Mouse (Mus musculus) macrophage (primary cell): ENCODE results near the gene Rab11fip3. TPM values are rescaled to one million over a fixed set of nuclear protein-coding genes. Genes with fewer than 3 reads are reported as not detected.
A peak's percentile ranks its signal among the peaks of the same experiment; 100 is the strongest.
"Not testable (repeated sequence)": the region's sequence is repeated elsewhere in the genome, so short reads cannot be mapped to it uniquely, and the experiment has no call there.

Source experiments
- H3K27ac ChIP-seq: fragments of 350-480 bp; formaldehyde crosslinking; 2 replicates; pipeline ENCODE4 v1.9.0; 2021
- H3K36me3 ChIP-seq: fragments of 350-480 bp; formaldehyde crosslinking; 2 replicates; pipeline ENCODE4 v1.9.0; 2021; ENCODE audit errors: inconsistent target
- H3K4me3 ChIP-seq: fragments of 350-480 bp; formaldehyde crosslinking; 2 replicates; pipeline ENCODE4 v1.9.0; 2021; ENCODE audit errors: inconsistent target
- H3K79me2 ChIP-seq: fragments of 350-480 bp; formaldehyde crosslinking; 2 replicates; pipeline ENCODE4 v1.9.0; 2021; ENCODE audit errors: inconsistent target
- WGBS: methylation state at CpG from one replicate; pipeline ENCODE4 v1.1.7; 2026; ENCODE audit warnings: inconsistent platforms; ENCODE audit not compliant: missing documents; 5-methylcytosine and 5-hydroxymethylcytosine counted together
- polyA plus RNA-seq: library from polyadenylated mRNA; stranded (reverse); fragments of 250-400 nt; gene quantifications from 3 replicates; pipeline ENCODE4 v1.2.4, GENCODE M21; 2018; ENCODE audit warnings: inconsistent platforms
- total RNA-seq, 78 experiments: library from RNA; depleted of rRNA; stranded (reverse); fragments of 250-400 nt; gene quantifications; 1 replicate in 9 of 78; 2 replicates in 24 of 78; 3 replicates in 43 of 78; 4 replicates in 2 of 78; pipeline ENCODE4 v1.2.4; 2018; ENCODE audit warnings: inconsistent platforms in 56 of 78

Rab11fip3 gene
- total RNA-seq (2018; cell fraction: chromatin; rRNA removed) = 10 to 100 TPM in 25 of 26 experiments, 1 to 10 TPM in 1; 7.4 to 53.6 (median 31.6) TPM
- 1 to 10 TPM; 2.7 to 8.7 (median 5.5) TPM for total RNA-seq (2018; cell fraction: cytosol; rRNA removed)
- total RNA-seq (2018; cell fraction: nucleus; rRNA removed) = 10 to 100 TPM in 20 of 26 experiments, 1 to 10 TPM in 6; 5.8 to 36.8 (median 15.2) TPM
- polyA plus RNA-seq = 5.3 to 7.6 TPM (median 6.3 TPM) in 3 replicates

DNA sequence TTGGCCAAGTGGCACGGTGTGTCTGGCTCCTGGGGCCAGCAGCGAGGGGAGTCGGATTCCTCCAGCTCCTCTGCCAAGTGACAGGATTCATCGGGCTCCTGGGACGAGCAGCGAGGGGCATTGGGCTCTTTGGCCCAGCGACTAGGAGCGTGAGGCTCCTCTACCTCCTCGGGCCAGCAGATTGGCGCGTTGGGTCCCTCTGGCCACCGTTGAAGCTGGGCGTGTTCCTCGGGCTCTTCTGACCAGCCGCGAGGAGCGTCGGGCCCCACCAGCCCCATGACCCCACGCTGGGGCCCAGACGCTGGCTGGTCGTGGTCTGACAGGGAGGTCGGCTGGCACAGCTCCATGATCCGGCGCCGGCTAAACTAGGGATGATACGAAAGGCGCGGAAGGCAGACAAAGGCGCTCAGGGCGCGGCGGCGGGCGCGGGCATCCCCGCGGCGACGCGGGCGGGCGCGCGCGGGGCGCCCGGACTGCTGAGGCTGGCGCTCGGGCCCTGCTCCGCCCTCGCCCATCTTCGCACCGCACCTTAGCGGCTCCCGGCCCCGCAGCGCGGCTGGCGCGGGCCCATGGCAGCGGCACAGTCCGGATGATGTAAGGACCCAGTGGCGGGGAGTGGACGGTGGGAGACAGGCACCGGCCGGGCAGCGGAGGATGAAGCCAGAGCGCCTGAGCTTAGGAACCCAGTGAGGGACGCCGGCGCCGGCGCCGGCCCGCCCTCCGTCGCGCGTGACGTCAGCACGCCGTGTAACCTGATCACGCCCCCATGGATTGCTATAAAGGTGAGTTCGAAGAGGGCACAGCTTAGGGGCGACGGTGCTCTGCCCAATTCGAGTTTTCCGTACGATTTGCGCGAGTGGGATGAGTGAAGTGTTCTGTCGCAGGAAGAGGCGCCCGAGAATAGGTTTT lies at the start of gene Rab11fip3:
Gene Rab11fip3 (minus strand): TSS at position 725 of the 909 bp plus-strand sequence.
- WGBS = under 1% methylated on average over 94 of the region's 94 CpGs
- Histone ChIP-seq H3K79me2 (no peaks in the 10 kb centered on the region), H3K27ac (no peak within 1 kb of the TSS), H3K36me3 (no peaks in the 10 kb centered on the region), H3K4me3 (peak within 1 kb of the TSS; percentile 39)

DNA sequence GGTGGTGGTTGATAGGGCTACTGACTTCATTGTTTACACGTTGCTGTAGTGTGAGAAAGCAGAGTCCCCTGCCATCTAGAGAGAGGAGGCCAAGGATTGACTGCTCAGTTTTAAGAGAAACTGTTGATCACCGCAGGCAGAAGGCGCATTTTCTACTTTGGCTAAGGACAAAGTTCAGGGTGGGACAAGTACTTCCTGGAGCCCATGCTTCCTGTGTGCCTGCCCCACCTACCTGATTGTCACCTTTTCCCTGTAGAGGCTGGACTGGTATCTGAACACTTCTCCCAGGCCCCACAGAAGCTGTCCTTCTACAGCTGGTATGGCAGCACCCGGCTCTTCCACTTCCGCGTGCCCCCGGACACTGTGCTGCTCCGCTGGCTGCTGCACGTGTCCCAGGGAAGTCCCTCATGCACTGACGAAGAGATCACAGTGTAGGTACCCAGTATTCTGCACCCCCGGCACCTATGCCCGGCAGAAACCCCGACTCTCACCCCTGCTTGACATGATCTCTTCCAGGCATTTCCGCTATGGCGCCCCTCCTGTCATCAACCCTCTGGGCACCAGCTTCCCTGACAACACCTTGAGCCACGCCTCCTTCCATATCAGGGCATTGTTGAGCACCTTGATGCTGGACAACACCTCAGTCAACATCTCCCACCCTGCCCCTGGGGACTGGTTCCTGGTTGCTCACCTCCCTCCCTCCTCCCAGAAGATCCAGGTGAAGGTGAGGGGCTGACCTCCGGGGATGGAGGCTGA lies 47.3 kb upstream of the Rab11fip3 start:
- H3K4me3 ChIP-seq = no peak overlapping the region
- H3K36me3 ChIP-seq = peaks cover 32% of the 10 kb centered on the region
- WGBS = 89% methylated on average over 17 of the region's 17 CpGs
- no peaks in the 10 kb centered on the region; the same call in 1 of the 2 replicates for H3K79me2 ChIP-seq
- no peak overlapping the region for H3K27ac ChIP-seq

DNA sequence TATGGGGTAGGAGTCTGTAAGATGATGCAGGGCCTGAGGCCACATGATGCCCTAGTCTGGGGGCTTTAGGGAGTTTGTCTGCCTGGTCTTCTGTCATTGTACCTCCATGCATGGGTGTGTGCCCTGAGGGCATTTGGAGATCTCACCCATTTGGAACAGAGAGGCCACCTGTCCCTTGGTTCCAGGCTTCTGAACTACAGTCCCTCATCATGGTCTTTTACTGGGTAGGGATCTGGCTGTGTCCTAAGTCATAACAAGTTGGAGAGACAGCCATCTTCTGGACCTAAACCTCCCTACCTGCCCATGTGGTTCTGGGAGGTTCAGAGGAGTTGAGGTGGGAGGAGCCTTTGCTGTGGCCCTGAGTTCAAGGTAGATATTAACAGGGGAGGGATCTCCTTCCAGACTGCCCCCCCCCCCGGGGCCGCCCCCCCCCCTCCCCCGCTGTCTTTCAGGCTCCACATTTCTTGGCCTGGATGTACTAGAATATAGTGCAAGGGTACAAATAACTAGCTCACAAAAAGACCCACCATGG lies 46.7 kb upstream of the Rab11fip3 start:
- Histone ChIP-seq H3K27ac (no peak overlapping the region), H3K36me3 (peaks cover 27% of the 10 kb centered on the region), H3K79me2 (no peaks in the 10 kb centered on the region; the same call in 1 of the 2 replicates), H3K4me3 (no peak overlapping the region)
- WGBS = no CpG with 5 or more reads among the region's 3 CpGs

DNA sequence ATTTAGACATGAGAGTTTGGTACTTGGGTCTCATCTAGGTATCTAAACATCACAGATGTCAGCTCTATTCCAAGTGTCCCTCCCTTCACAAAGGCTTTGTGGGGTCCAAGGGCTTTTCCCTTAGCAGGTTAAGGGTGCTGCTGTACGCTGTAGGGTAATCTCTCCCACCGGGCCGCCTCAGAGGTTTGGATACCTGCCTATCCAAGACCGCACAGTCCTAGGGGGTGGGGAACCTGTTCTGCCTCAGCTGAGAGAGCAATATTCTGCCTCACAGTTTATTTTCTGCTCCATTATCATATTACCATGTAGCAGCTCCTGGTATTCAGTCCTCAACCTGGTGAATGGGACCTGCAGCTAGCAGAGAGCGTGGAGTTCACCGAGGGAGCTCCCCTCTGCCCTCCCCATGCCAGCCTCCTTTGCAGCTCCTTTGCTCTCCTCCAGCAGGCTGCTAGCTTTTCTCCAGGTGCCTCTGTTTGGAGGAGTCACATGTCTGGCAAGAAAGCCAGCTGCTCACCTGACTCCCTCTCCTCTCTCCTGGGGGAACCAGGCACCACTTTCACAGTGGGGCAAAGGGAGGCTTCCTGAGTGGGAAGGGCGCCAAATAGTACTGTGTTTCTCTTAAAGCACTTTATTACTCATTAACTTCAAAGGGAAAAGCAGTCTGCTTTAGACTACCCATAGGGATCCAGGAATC lies 46.0 kb upstream of the Rab11fip3 start:
- 93% methylated on average over 7 of the region's 7 CpGs for WGBS

DNA sequence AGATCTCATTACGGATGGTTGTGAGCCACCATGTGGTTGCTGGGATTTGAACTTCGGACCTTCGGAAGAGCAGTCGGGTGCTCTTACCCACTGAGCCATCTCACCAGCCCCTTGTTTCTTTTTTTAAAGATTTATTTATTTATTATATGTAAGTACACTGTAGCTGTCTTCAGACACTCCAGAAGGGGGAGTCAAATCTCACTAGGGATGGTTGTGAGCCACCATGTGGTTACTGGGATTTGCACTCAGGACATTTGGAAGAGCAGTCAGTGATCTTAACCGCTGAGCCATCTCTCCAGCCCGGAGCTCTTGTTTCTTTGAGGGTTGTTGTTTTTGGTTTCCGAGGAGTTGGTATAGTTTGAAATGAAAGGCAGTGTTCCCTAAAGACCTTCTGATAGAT lies 45.1 kb upstream of the Rab11fip3 start:
- not testable (repeated sequence) for H3K79me2 ChIP-seq, H3K27ac ChIP-seq, H3K4me3 ChIP-seq
- H3K36me3 ChIP-seq = peaks cover 27% of the 10 kb centered on the region
- 81% methylated on average over 7 of the region's 7 CpGs for WGBS

More for the DNA sequence above, 46.0 kb upstream of the Rab11fip3 start:
- Histone ChIP-seq H3K27ac (no peak overlapping the region), H3K79me2 (no peaks in the 10 kb centered on the region; the same call in 1 of the 2 replicates), H3K4me3 (no peak overlapping the region), H3K36me3 (peaks cover 27% of the 10 kb centered on the region)

DNA sequence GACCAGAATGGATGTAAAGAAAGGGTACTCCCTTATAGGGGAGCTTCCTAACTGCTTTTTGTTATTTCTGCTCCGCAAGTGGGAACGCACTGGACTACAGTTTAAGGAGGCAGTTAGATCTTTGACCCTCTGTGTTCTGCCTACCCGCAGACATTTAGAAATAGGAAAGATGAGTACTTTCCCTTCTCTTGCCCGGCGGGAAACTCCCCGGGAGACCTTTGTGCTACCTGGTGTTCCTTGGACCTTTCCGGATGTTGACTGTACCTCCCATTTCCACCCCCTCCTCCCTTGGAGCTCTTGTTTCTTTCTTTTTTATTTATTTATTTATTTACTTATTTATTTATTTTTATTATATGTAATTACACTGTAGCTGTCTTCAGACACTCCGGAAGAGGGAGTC lies 44.7 kb upstream of the Rab11fip3 start:
- Histone ChIP-seq H3K36me3 (peaks cover 23% of the 10 kb centered on the region), H3K4me3 (peak overlapping the region; percentile 64), H3K27ac (peak overlapping the region; percentile 22), H3K79me2 (no peaks in the 10 kb centered on the region; the same call in 1 of the 2 replicates)
- 38% methylated on average over 8 of the region's 8 CpGs for WGBS

DNA sequence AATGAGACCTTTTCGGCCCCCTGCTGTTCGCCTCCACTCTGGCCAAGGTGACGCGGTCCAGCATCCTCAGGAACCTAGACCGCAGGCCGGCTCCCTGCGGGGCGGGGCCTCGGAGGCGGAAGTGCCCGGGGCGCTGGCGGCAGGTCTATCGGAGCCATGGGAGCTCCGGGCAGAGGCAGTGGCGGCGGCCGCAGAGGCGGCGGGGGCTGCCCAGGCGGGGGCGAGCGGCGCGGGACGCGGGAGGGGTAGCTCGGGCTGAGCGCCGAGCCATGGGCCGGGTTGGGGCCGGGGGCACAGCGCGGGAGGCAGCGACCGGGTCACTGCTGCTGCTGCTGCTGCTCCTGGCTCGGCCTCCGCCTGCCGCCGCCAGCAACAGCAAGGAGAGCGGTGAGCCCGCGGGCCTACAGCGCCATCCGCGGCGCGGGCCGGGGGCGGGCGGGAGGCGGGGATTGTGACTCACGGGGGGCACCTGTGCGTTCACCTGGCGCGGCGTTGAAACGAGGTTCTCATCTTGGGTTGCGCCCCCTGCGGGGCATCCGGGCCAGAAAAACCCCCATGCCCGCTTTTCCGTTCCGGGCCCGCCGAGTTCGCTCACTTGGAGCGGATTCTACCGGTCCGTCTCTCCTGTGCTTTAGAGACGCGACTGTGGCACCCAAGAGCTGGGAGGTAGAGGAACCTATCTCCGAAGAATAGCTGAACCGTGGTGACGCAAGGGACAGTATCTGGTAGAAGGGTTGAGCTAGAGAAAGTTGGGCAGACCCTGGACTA lies 44.0 kb upstream of the Rab11fip3 start, which contains the start of gene Tmem8:
Gene Tmem8 (plus strand): TSS at position 119 of the 768 bp plus-strand sequence.
- Histone ChIP-seq H3K79me2 (no peaks in the 10 kb centered on the region; the same call in 1 of the 2 replicates), H3K27ac (peak within 1 kb of the TSS; percentile 22), H3K4me3 (peak within 1 kb of the TSS; percentile 64), H3K36me3 (peaks cover 17% of the 10 kb centered on the region)
- WGBS = under 1% methylated on average over 75 of the region's 75 CpGs

DNA sequence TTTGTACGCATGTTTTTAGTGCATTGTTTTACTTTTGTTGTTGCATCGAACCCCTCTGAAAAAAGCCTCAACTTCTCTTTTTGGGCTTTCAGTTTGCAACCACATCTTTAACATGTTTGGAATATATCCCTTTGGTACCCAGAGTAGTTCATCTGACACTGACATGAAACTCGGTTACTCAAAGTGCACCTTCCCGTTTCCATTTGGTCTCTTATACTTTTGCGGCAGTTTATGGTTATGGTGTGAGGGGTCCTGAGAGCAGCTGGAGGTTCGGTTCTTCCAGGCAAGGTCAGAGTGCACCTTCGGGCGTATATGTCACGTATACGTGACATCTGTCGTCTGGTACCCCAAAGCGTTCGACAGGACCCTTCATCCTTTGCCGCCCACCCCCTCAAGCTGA lies 43.4 kb upstream of the Rab11fip3 start:
- H3K79me2 ChIP-seq = no peaks in the 10 kb centered on the region; the same call in 1 of the 2 replicates
- 12% methylated on average over 12 of the region's 14 CpGs for WGBS
- H3K27ac ChIP-seq = no peak overlapping the region
- H3K4me3 ChIP-seq = no peak overlapping the region; the same call in 1 of the 2 replicates
- peaks cover 11% of the 10 kb centered on the region for H3K36me3 ChIP-seq

DNA sequence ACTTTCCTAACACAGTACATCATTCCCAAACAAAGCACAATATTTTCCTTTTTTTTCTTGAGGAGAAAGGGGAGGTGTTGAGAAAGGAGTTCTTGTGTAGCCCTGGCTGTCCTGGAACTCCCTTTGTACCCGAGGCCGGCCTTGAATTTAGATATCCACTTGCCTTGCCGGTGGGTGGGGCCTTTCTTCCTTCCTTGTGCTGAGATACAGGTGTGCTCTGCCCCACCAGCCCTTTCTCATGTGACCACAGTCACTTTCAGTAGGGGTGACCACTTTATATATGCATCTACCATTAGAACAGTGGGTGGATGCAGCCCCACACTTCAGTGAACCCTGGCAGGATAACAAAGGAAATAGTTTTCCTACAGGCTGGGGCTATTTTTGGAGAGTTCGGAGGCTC lies 42.4 kb upstream of the Rab11fip3 start:
- WGBS = 86% methylated on average over 4 of the region's 4 CpGs
- no peak overlapping the region for H3K27ac ChIP-seq
- no peak overlapping the region for H3K4me3 ChIP-seq
- H3K79me2 ChIP-seq = no peaks in the 10 kb centered on the region; the same call in 1 of the 2 replicates
- H3K36me3 ChIP-seq = peaks cover 3% of the 10 kb centered on the region; the same call in 1 of the 2 replicates

DNA sequence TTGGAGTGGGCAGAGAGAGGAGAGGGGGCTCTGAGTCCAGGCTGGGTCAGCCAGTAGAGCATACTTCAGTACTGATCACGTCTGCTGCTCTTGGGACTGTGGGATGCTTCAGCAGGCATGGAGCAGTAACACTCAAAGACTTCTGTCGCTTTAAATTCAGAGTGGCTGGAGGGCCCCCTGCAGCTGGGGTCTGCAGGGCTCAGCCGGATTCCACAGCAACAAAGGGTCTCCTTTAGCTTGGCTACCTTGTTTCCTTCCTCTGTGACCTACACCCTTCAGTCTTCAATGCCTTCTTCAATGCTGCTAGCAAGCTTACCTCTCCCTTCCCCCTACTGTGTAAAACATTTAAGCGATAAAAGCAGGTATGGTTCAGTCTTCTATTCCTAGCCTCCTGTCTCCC lies 41.7 kb upstream of the Rab11fip3 start:
- no peaks in the 10 kb centered on the region; the same call in 1 of the 2 replicates for H3K79me2 ChIP-seq
- no peaks in the 10 kb centered on the region for H3K36me3 ChIP-seq
- 90% methylated on average over 4 of the region's 4 CpGs for WGBS
- no peak overlapping the region for H3K27ac ChIP-seq
- H3K4me3 ChIP-seq = no peak overlapping the region

DNA sequence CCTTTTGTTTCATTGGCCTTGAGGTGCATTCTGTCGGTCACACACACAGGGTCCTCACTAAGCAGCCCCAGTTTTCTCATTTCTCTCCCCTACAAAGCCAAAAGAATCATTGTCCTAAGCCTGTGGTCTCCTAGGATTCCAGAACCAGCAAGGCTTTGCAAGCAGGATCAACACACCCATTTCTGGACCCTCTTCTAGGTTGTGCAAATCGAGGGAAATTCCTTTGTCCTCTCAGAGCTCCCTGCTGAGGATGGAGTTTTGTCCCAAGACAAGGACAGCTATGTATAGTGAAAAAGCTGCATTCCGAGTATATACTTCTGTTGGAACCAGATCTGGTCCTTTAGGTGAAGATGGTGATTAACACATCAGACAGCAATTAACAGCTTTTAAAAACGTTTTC lies 40.8 kb upstream of the Rab11fip3 start:
- Histone ChIP-seq H3K27ac (no peak overlapping the region), H3K79me2 (no peaks in the 10 kb centered on the region; the same call in 1 of the 2 replicates), H3K4me3 (no peak overlapping the region), H3K36me3 (no peaks in the 10 kb centered on the region)
- 72% methylated on average over 4 of the region's 4 CpGs for WGBS

DNA sequence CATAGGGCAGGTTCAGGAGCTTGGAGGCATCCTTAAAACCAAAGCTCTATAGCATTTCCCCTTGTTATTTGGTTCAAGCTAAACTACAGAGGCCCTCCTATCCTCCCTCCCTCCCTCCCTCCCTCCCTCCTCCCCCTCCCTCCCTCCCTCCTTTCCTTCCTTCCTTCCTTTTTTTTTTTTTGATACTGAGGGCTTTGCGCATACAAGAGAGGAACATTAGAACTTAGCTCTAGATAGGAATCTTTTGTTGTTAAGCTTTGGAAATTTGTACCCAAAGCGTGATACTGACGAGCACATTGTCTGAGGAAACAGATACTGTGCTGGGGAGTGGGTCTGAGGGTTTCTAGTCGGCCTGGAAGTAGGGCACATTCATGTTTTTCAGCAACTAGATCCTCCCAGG lies 36.3 kb upstream of the Rab11fip3 start:
- Histone ChIP-seq H3K79me2 (no peaks in the 10 kb centered on the region), H3K27ac (peak overlapping the region; percentile 60), H3K4me3 (no peak overlapping the region), H3K36me3 (no peaks in the 10 kb centered on the region)
- 13% methylated on average over 4 of the region's 4 CpGs for WGBS

DNA sequence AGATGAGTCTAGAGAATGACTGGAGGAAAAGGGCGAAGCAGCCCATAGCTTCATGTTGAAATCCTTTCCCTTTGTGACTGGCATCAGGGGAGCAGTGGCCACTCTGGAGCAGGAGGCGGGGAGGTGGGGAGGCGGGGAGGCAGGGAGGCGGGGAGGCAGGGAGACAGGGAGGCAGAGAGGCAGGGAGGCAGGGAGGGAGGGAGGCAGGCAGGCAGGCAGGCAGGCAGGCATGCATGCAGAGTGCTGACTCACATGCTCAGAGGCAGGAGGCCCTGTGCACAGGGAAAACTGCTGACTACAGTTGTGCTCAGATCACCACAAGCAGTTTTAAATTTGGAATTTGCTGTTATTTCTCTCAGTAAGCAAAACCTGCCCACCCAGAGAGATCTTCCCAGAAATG lies 32.1 kb upstream of the Rab11fip3 start:
- Histone ChIP-seq H3K36me3 (no peaks in the 10 kb centered on the region), H3K27ac (peak overlapping the region; percentile 87), H3K4me3 (no peak overlapping the region), H3K79me2 (no peaks in the 10 kb centered on the region)
- WGBS = 61% methylated on average over 4 of the region's 4 CpGs
